Mouse (Mus musculus) ovary, postnatal 14 days (tissue): ENCODE data around the gene Stat4.
"Not testable (repeated sequence)": the region's sequence is repeated elsewhere in the genome, so short reads cannot be mapped to it uniquely, and the experiment has no call there.

Experiments
- DNase-seq: peaks from one replicate; pipeline ENCODE4 v3.0.0; 2022; ENCODE audit warnings: low spot score

Stat4 gene

DNA sequence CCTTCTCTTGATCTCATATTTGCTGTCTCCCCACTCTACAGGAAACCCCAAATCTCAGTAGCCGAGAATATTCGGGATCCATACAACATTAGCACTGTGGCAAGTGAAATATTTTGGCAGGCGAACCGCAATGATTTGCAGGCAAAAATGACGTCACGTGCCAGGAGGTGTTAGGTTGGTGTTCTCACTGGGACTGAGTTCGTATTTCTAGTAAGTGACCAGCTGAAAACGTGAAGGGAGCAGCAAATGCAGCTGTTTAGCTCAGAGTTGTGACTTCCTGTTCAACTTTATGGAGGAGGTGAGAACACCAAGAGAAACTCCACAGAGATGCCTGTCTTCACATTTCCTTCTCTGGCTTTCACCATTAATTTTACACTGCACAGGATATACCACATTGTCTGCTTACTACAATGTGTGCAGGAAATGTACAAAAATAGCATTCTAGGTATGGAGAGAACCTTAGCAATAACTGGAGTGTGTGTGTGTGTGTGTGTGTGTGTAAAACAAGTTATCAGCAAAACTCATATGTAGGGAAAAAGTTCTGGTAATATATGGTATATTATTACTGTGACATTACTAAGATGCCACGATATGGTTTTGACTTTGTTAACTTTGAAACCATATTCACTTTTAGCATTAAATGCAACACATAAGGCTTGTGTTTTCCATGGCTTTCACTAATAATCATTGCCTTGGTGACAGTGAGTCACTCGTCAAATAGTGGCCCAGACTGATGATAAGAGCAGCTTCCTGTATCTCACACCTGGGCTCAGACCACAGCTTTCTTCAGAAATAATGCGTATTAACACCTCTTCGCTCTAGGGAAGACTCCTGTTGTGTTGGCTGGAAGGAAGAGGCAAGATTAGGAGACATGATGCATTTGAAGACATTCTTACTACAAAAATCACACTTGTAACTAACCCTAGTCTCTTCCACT lies 48.1 kb downstream of the Stat4 start:
- DNase-seq = no peak

DNA sequence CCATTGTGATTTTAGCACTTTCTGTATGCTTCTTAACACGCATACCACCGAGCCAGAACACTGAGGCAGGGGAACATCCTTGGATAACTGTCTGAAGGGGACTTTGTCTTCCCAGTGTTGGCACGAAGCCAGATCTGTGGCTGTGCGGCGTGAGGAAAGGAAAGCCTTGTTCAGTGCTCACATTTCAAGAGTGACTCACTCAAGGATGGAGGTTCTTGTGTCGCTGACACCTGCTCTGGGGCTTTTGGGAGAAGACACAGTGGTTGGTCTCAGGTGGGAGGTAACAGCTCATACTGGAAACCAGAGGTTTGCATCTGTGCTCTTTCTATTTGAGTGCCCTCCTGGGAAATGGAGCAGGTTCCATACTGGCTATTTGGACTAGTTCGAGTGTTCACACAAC lies 52.2 kb downstream of the Stat4 start:
- DNase-seq = no peak

DNA sequence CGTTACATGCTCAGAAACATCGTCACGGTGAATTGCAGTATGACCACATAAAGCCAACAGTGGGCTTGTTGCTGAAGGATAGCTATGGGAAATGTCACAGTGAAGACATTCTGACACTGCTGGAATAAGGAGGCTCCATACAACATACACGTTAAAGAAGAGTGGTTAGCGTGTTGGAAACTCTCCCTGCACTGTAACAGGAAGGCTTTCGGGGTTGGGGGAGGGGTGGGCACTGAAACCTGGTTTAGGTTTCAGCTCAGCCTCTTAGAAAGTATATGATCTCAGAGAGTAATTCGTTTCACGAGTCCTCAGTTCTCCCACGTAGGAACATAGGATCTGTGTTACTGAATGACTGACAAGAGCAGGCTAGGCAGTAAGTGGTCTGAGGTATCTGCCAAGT lies 52.7 kb downstream of the Stat4 start:
- no peak for DNase-seq

DNA sequence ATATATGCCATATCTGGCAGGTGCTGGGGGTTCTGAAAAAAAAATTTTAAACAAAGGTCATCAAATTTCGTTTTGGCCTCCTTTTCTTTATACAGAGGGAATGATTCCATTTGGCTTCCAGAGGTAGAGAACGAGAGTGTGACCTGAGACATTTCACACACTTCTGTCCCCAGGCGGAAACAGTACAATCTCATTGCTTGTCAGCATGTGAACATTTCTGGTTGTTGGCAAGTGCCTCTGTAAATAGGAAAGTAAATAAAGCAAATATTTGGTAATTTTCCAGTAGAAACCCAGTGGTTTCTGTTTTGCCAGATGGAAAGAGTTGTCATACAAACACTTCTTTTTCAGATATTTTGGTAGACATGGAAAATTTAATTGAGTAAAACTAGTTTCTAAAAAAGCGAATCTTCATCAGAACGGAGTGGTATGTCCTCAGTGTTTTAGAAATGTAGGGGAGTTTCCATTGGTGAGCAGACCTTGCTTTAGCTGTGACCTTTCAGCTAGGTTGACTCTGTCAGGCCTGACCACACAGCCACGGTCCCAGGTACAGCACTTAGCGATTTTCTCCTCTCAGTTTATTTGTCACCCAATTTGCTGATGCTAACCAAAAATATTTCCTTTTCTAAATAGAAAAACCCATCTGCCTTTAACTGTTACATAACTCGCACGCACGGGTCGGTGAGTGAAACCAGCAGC lies 53.6 kb downstream of the Stat4 start:
- no peak for DNase-seq

DNA sequence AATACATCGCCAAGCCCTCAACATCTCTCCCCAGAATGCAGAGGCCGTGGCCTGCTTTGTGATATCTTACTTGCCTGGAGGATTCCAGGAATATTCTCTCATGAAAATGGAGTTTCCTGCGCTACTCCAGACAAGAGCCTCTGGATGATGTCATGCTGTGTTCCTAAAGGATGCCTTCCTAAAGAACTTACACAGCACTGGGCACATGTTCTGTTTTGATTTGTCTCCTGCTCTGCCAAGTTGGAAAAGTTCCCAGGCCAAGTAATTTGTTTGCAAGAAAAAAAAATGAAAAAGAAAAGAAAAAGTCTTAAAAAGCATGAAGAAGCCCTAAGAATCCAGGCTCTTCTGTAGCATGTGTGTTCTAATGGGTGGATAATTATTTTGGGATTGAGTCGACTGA lies 56.2 kb downstream of the Stat4 start:
- no peak for DNase-seq

DNA sequence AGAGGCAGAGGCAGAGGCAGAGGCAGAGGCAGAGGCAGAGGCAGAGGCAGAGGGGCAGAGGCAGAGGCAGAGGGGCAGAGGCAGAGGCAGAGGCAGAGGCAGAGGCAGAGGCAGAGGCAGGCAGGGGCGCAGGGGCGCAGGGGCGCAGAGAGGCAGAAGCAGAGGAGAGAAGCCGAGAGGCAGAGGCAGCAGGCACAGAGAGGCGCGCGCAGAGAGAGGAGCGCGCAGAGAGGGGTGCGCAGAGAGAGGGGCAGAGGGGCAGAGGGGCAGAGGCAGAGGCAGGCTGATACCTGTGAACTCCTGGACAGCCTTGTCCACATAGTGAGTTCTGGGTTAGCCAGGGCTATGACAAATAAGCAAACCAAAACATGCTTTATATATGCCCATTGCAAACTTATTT lies 59.9 kb downstream of the Stat4 start:
- DNase-seq = not testable (repeated sequence)

DNA sequence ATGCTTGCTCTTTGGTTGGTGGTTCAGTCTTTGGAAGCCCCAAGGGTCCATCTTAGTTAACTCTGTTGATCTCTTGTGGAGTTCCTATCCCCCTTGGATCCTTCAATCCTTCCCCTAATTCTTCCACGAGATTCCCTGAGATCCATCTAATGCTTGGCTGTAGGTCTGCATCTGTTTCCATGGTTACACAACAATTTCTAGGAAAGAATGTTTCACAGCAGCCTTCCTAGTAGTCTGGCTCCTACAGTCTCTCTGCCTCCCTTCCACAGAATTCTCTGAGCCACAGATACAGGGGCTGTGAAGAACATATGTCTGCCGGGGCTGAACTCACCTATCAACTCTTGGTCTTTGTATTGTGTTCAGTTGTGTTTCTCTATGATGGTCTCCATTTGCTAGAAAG lies 61.8 kb downstream of the Stat4 start:
- DNase-seq = no peak

DNA sequence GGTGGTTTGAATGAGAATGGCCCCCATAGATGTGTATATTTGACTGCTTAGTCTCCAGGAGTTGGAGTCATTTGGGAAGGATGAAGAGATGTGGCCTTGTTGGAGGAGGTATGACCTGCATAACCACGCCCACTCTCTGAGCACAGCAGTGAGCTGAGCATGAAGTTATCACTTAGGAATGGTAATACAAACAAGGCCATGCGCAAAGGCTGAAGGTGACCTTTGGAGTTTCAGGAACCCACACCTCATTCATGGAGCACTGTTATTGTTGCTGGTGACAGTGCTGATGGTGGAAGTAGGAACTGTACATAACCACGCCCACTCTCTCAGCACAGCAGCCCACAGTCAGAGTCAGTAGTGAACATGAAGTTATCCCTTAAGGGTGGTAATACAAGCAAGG lies 62.9 kb downstream of the Stat4 start:
- DNase-seq = no peak

DNA sequence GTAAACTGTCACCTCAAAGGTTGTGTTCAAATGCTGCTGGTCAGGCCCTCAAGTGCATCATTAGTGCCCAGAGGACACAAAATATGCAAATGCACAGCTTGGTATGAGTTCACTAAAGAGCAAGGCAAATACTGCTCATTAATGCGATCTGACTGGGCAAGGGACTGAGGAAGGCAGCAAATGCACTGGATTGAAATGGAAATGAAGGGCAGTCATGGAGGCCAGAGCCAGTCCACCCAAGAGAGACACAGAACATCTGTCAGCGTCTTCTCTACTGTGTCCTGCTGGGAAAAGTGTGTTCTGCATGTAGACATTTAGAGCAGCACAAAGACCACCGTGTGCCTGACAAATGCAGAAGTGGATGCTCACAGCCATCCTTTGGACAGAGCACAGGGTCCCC lies 64.6 kb downstream of the Stat4 start:
- DNase-seq = no peak

DNA sequence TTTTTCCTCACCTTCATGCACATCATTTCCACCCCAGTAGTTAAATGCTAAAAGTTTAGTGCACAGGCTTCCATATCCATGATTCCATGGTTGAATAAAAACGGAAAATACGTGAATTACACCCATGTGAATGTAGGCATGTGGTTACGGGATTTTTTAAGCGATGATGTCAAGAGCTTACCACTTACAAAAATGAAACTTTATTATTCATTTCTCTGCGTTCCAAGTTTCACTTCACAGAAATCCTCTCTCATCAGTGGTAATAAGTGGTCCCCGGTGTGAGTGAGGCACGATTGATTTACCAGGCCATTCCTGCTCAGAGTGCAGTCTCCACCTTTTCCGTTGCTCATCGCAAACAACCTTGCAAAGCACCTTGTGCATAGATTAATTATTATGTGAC lies 66.0 kb downstream of the Stat4 start:
- no peak for DNase-seq

DNA sequence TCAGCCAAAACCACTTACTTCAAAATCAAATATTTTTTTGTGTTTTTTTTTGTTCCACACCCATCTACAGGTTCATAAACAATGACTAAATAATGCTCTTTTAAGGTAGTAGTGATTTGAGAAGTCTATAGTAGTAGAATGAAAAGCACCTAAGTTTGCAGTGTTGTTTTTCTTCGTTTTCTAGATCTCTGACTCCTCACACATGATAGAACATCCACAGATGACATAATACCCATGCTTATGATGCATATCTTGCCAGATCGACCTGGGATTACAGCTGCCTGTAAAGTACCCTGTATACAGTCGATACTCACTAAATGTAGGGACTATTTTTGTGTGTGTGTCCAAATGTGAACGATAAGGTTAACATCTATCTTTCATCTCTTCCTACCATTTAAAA lies 69.0 kb downstream of the Stat4 start:
- DNase-seq = no peak

DNA sequence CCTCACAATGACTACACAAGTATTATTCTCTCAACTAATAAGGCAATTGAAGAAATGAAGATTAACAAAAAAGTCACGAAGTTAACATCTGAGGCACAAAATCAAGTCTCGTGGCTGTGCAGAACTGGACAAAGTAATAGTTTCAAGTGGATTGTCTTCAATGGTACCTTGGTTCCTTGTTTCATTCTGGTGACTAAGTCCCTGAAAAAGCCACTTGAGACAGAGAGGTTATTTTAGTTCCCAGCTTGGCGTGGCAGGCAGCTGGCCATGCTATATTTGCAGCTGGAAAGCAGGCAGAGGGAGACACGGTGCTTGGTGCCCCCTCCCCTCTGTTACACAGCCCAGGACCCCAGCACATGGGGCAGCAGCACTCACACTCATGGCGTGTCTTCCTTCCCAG lies 70.2 kb downstream of the Stat4 start:
- DNase-seq = no peak

DNA sequence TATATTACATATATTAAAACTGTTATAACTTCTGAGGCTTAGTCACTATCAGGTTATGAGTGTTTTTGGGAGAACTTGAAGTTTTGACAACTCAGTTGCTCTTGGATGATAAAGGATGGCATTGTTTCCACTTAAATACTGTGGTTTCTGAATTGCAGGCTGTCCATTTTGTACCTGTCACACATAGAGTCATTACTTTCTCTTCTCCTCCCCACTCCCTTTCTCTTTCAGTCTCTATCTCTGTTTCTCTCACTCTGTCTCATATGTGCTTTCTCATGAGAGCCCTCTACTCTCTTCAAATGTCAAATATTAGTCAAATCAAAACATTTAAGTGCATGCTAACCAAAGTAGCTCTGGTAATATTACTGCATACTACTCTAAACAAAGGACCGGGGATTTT lies 79.3 kb downstream of the Stat4 start:
- no peak for DNase-seq

DNA sequence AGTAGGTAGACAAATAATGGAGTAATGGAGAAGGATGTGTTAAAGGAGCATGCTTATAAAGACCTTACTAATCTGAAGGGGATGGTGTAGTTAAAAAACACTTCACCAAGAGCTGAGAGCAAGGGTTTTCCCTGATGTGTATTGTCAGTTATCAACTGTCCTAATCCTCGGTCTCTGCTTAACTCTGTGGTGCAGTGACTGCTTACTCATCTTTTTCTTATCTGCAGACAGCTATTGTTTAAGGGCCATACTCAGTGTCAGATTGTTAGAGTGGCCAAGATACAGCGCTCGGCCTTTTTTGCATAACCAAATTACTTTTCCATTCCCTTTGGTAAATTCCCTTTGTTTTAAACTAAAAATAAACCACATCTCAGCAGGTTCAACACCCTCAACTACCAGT lies 79.7 kb downstream of the Stat4 start:
- no peak for DNase-seq

DNA sequence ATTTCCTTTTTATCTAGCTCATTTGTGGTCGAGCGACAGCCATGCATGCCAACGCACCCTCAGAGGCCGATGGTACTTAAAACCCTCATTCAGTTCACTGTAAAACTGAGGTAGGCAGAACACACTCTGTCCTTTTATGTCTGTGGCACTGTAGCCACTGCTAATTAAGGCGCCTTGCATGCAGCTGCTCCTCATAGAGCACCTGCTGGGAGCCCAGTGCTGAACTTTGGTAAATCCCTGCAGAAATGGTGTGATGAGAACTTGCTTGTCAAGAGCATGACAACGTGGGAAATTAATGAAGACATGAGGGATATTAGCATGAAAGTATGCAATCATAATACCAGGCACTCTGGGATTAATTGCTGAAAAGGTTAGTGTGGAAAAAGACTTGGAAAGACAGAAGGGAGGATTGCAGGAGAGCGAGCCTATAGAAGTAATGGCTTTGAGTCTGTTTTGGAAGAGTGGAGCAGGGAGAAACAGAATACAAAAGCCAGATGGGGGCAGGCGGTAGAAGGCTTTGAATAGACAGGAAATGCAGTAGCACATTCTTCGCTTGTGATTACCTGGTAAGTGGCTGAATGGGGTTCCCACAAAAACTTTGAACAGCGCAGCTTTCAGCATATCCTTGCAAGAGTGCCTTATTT lies 92.9 kb downstream of the Stat4 start:
- DNase-seq = no peak

DNA sequence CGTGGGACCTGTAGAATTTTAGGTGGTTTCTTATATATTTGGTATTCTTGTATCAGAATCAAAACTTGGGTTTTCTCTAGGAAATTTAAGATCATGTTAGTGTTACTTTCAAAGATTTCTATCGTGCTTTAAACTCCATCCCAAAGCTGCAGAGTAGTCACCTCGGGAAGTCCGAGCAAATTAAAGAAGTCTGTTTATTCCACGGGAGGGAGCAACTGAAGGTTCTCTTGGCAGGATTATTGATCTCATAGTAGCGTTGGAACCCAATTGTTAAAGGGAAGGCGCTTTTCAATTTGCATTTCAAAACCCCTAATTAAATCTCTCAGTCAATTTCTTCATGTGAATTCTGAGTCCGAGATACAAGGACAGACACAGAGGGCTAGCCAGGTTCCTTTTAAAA lies 93.4 kb downstream of the Stat4 start:
- no peak for DNase-seq

DNA sequence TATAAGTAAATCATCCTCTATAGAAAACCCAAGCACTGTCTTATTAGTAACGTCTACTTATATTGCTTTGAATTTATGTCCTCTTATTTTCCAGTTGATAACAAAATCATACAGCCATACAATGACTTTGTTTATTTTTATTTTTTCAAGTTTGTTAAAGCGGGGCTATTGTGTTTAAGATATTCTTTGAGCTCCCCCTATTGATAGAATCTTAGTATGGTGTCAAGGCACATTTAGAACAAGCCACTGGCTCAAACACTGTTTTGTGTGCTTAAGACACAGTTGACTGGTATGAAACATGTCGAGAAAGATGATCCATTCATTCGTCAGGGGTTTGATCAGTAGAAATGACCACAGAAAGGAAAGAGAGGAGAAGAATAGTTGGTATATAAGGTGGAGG lies 99.3 kb downstream of the Stat4 start:
- no peak for DNase-seq

DNA sequence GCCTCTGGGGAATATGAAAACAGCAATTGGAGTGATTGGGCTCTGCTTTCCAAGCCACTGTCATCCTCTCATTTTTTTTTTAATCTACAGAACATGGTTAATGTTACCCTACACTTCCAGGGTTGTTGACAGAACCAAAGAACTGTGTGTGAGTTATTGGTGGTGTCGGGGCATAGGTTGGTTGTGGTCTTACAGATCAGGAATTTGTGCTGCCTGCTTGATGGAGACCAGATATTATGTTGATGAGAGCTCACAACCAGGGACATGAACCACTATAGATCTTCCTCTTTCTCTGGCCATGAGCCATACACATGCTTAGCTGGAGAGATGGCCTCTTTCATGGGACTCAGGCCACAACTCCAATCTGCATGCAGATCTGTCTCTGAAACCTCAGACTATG lies 100.2 kb downstream of the Stat4 start:
- no peak for DNase-seq

DNA sequence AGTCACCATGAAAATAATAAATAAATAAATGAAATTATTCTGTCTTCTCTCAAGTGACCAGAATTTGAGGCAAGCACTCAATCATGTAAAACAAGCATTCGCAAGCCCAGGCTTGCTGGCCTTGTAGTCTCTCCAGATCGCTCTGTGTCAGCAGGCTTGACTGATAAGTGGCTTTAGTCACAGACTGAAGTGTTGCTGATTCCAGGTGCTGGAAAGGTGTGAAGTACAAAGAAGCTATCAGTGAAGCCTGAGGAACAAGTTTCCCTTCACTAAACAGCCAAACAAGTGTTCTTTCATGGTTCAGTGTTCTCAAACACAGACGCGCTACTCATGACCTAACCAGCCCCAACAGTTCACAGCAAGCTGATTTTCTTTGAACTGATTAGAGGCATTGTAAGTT lies 101.7 kb downstream of the Stat4 start:
- no peak for DNase-seq

DNA sequence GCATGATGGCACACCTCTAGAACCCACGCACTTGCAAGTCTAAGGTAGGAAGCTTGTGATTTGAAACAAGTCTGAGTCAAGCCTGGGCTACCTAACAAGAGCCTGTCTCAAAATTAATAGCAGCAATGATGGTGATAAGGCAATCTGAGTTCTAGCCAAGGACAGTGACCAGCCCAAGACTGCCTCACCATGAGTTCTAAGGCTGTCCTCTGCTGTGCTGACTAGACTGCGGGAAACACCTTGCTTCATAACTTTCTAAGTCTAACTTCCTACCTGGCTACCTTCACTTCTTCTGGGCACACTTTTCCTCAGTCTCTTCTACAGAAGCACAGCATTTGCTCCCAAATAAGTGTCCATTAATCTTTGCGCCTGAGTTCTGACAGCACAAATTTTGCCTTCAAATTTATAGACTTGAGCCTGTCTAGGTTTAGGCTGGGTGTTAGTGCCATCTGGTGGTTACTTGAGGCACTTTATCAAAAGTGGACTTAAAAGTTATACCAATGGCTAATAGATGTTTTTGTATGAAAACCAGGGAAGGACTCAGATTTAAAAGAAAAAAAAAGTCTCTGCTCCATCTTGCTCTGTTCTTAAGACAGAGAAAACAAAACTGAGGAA lies 111.8 kb downstream of the Stat4 start:
- peak; percentile 25 for DNase-seq

DNA sequence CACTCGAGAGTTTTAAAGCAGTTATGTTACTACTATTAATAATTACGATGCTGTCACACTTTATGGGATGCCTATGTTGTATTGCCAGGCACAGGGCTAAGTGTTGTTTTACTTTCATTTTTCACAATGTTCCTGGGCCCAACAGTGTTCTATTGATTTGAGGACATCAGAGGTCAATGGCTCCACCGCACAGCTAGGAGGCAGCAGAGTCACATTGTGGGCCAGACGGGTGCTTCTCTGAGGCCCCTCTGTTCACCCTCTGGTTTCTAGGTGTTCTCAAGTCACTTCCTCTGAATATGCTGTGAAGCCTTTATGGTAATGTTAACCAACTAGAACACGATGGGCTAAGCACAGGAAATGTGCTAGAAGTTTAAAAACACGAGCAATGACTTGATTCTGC lies 113.5 kb downstream of the Stat4 start:
- no peak for DNase-seq

DNA sequence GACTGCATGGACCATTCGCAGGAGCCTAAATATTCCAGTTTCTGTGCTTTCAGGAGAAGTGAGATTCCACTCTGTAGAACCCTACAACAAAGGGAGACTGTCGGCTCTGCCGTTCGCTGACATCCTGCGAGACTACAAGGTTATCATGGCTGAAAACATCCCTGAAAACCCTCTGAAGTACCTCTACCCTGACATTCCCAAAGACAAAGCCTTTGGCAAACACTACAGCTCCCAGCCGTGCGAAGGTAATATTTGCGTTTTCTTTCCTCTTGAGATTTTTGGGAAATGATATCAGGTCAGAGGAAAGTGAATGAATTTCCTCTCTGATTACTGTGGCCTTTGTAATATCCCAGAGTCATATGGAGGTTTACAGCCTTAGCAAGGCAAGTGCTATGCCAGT lies 115.8 kb downstream of the Stat4 start:
- DNase-seq = no peak

DNA sequence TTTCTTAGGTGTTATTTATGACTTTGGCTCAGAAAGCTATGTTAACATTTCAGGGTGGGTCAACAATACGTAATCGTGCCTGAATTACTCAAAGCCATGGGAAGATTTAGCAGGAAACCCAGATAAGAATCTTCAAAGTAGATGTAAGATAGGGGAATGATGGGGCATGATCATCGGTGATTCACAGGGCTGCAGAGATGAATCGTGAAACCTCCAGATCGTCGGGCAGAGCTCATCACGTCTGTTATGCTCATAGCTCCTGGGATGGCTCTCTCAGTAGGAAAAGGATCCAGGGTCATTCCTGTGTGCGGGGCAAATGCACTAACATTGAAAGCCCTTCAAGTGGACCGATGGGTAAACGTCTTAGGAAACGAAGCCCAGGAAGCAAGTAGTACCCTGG lies 120.3 kb downstream of the Stat4 start:
- no peak for DNase-seq
